Mouse (Mus musculus) intestine, embryonic 15.5 days (tissue): ENCODE results near the gene Pole4. TPM values are rescaled to one million over a fixed set of nuclear protein-coding genes. Genes with fewer than 3 reads are reported as not detected.

Source experiments
- ATAC-seq: fragments of 200-750 bp; cut with Nextera tagmentation; 2 replicates; pipeline ENCODE4 v1.8.0; 2017; ENCODE audit warnings: moderate TSS enrichment, moderate library complexity
- H3K27ac ChIP-seq: fragments of 300-500 bp; sonication (generic); 2 replicates; pipeline ENCODE4 v1.5.1; 2015; ENCODE audit warnings: mild to moderate bottlenecking, inconsistent platforms
- H3K27me3 ChIP-seq: fragments of 300-500 bp; sonication (generic); replicated peaks from 2 replicates; pipeline ENCODE4 v1.6.1; 2015; ENCODE audit warnings: inconsistent platforms
- H3K36me3 ChIP-seq: fragments of 300-500 bp; sonication (generic); 2 replicates; pipeline ENCODE4 v1.6.1; 2015; ENCODE audit warnings: inconsistent platforms
- H3K4me1 ChIP-seq: fragments of 300-500 bp; sonication (generic); replicated peaks from 2 replicates; pipeline ENCODE4 v1.6.1; 2015; ENCODE audit warnings: inconsistent platforms
- H3K4me2 ChIP-seq: fragments of 300-500 bp; sonication (generic); replicated peaks from 2 replicates; pipeline ENCODE4 v1.6.1; 2015; ENCODE audit warnings: mild to moderate bottlenecking, inconsistent platforms
- H3K4me3 ChIP-seq: fragments of 300-500 bp; sonication (generic); replicated peaks from 2 replicates; pipeline ENCODE4 v1.5.1; 2015; ENCODE audit warnings: inconsistent platforms
- H3K9ac ChIP-seq: fragments of 300-500 bp; sonication (generic); 2 replicates; pipeline ENCODE4 v1.6.1; 2015; ENCODE audit warnings: inconsistent platforms
- H3K9me3 ChIP-seq: fragments of 300-500 bp; sonication (generic); 2 replicates; pipeline ENCODE4 v1.6.1; 2016; ENCODE audit warnings: inconsistent platforms
- WGBS: fragments of 180-500 bp; shearing (Covaris S2); methylation state at CpG from one replicate; pipeline ENCODE4 v1.1.7; 2015; 5-methylcytosine and 5-hydroxymethylcytosine counted together
- polyA plus RNA-seq: library from polyadenylated mRNA; unstranded; fragments of >200 nt; fragmentation: Nextera tagmentation; extraction: Ambion mirVana; gene quantifications from 2 replicates; pipeline ENCODE4 v1.2.1, GENCODE M21; 2015

The Pole4 gene
- 96.4 and 101 TPM in 2 replicates for polyA plus RNA-seq

GRCm38 (mm10) chr6:82705221-82705620 is at the start of gene Pole4:
Pole4 (minus strand) TSS chr6:82705365.
- no peak within 1 kb of the TSS for H3K4me3 ChIP-seq
- 0 out of 2 replicates have a peak, but pooled peaks cover 4% of the 10 kb centered on the region for H3K4me1 ChIP-seq
- H3K27ac ChIP-seq = no peak within 1 kb of the TSS
- no peak within 1 kb of the TSS for H3K9ac ChIP-seq
- no peaks in the 10 kb centered on the region for H3K27me3 ChIP-seq
- no peaks in the 10 kb centered on the region for H3K9me3 ChIP-seq
- no peak within 1 kb of the TSS for H3K4me2 ChIP-seq
- ATAC-seq = no peak
- no peaks in the 10 kb centered on the region for H3K36me3 ChIP-seq
- WGBS = 69% methylated on average over 5 of the region's 5 CpGs

DNA sequence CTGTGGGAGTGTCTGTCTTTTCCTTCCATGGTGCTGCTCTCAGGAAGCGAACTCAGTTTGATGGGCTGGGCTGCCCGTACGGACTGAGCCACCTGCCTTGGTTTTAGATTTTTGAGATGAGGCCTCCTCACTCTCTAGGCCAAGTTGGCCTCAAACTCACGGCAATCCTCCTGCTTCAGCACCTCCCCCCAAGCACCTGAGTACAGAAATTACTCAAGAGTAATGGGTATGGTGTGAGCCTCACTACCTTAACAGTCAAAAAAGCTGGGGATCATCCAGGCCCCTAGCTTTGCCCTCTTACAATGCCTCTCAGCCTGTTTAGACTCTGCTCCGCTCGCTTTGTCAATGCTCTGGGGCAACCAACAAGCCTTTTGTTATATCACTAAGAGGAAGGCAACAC is 49.6 kb upstream of the Pole4 start:
- no peak overlapping the region for H3K4me2 ChIP-seq
- 89% methylated on average over 6 of the region's 6 CpGs for WGBS
- H3K36me3 ChIP-seq = peaks cover 13% of the 10 kb centered on the region; the same call in 1 of the 2 replicates
- no peak for ATAC-seq
- no peak overlapping the region for H3K27ac ChIP-seq
- H3K27me3 ChIP-seq = no peaks in the 10 kb centered on the region
- no peak overlapping the region for H3K4me3 ChIP-seq
- H3K4me1 ChIP-seq = peaks cover 10% of the 10 kb centered on the region; the same call in 1 of the 2 replicates
- no peaks in the 10 kb centered on the region for H3K9me3 ChIP-seq
- no peak overlapping the region for H3K9ac ChIP-seq

DNA sequence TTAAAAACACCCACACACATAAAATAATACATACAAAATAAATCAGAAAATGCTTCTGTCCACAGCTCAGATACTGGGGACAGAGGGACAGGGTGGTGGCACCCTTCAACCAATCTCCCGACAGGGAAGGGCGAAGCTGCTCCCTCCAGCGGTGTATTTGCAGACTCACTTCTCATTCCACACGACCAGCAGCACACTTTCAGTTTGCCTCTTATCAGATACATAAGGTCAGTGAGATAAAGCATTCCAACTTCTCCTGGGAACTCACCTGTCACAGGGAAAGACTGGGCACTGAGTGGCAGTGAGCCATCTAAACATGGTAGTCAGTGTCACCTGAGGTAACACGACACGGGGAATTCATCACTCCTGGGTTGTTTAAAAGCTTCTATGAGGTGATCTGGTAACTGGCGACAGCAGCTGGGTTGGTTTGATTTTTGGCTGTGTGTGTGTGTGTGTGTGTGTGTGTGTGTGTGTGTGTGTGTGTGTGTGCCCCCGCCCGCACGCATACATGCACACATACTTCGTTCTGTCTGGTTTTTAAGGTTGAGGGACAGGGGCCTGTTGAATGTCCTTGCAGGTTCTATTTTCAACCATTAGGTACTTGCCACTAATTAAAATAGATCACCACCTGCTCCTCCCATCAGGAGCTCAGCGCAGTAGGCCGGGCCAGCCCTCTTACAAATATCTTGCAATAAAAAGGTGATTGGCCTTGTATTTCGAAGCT is 48.6 kb upstream of the Pole4 start:
- 66% methylated on average over 14 of the region's 14 CpGs for WGBS
- no peak overlapping the region for H3K4me3 ChIP-seq
- no peak overlapping the region for H3K27ac ChIP-seq
- no peak overlapping the region for H3K4me2 ChIP-seq
- peak; percentile 43 for ATAC-seq
- H3K27me3 ChIP-seq = no peaks in the 10 kb centered on the region
- H3K9ac ChIP-seq = no peak overlapping the region
- H3K9me3 ChIP-seq = no peaks in the 10 kb centered on the region
- H3K4me1 ChIP-seq = peaks cover 10% of the 10 kb centered on the region; the same call in 1 of the 2 replicates
- peaks cover 13% of the 10 kb centered on the region for H3K36me3 ChIP-seq

DNA sequence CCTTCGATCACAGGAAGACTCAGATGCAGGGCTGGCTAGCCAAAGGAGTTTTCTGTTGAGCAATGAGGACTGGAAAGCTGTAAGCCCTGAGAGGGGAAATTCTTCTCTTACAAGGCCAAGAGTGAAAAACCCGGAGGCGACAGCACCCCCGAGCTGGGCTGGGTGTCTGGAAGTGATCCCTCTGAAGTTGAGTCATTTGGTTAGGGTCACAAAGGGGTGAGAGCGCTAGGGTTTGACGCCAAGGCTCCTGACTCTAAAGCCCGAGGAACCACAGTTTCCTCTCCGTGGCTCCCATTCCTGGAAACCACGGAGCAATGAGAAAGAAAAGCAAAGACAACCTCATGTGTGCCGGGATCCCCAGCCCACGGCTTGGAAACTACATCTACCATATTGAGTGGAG is 47.9 kb upstream of the Pole4 start:
- no peak overlapping the region for H3K4me2 ChIP-seq
- no peak for ATAC-seq
- no peaks in the 10 kb centered on the region for H3K9me3 ChIP-seq
- H3K4me1 ChIP-seq = peaks cover 10% of the 10 kb centered on the region; the same call in 1 of the 2 replicates
- H3K9ac ChIP-seq = no peak overlapping the region
- WGBS = 54% methylated on average over 11 of the region's 11 CpGs
- H3K27ac ChIP-seq = no peak overlapping the region
- H3K27me3 ChIP-seq = no peaks in the 10 kb centered on the region
- peaks cover 12% of the 10 kb centered on the region for H3K36me3 ChIP-seq
- H3K4me3 ChIP-seq = no peak overlapping the region

DNA sequence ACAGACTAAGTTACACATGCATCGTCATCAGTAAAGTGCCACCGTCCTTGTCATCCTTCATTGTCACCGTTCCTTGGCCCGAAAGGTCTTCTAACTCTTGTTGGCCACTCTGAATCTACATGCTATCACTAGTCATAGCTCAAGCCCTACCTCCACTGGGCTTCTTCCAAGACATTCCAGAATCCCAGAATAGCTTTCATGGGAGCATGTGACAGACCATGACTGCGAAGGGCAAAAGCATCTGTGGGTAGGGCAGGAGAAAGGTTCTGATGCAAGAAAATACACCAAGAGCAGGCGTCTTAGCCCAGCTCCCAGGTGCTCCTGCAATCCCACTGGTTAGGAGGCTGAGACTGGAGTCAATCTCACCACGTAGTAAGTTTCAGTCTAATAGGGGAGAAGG is 46.6 kb upstream of the Pole4 start:
- Histone ChIP-seq H3K27ac (no peak overlapping the region), H3K9me3 (no peaks in the 10 kb centered on the region), H3K4me2 (no peak overlapping the region), H3K27me3 (no peaks in the 10 kb centered on the region), H3K4me3 (no peak overlapping the region), H3K9ac (no peak overlapping the region), H3K36me3 (peaks cover 12% of the 10 kb centered on the region), H3K4me1 (peaks cover 14% of the 10 kb centered on the region)
- 91% methylated on average over 7 of the region's 7 CpGs for WGBS
- ATAC-seq = no peak

GRCm38 (mm10) chr6:82751031-82751430 is 45.9 kb upstream of the Pole4 start:
- no peak for ATAC-seq
- H3K27me3 ChIP-seq = no peaks in the 10 kb centered on the region
- H3K9ac ChIP-seq = no peak overlapping the region
- 84% methylated on average over 11 of the region's 11 CpGs for WGBS
- H3K4me1 ChIP-seq = peaks cover 18% of the 10 kb centered on the region
- H3K9me3 ChIP-seq = no peaks in the 10 kb centered on the region
- peaks cover 12% of the 10 kb centered on the region for H3K36me3 ChIP-seq
- no peak overlapping the region for H3K4me2 ChIP-seq
- no peak overlapping the region for H3K27ac ChIP-seq
- no peak overlapping the region for H3K4me3 ChIP-seq

DNA sequence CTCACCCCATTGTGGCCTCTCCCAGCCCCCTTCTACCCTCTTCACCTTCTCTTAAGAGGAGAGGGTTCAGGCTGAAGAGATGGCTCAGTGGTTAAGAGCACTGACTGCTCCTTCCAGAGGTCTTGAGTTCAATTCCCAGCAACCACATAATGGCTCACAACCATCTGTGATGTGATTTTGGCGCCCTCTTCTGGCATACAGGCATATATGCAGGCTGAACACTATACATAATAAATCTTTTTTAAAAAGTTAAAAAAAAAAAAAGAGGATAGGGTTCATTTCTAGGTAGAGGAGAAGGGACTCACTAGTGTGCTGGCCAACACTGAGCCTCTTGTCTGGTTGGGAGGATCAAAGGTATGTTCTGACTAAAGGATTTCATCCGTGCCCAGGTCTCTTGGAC is 44.9 kb upstream of the Pole4 start:
- no peak overlapping the region for H3K27ac ChIP-seq

GRCm38 (mm10) chr6:82748106-82748672 is 43.0 kb upstream of the Pole4 start:
- Histone ChIP-seq H3K27ac (no peak overlapping the region), H3K9ac (no peak overlapping the region), H3K4me2 (no peak overlapping the region), H3K4me1 (peaks cover 15% of the 10 kb centered on the region), H3K36me3 (peaks cover 12% of the 10 kb centered on the region), H3K27me3 (no peaks in the 10 kb centered on the region), H3K9me3 (no peaks in the 10 kb centered on the region), H3K4me3 (no peak overlapping the region)
- 89% methylated on average over 9 of the region's 9 CpGs for WGBS
- ATAC-seq = no peak

More for the DNA sequence above, 44.9 kb upstream of the Pole4 start:
- Histone ChIP-seq H3K27me3 (no peaks in the 10 kb centered on the region), H3K36me3 (peaks cover 12% of the 10 kb centered on the region), H3K4me1 (peaks cover 17% of the 10 kb centered on the region), H3K9me3 (no peaks in the 10 kb centered on the region), H3K9ac (no peak overlapping the region), H3K4me2 (no peak overlapping the region), H3K4me3 (no peak overlapping the region)
- 61% methylated on average over 2 of the region's 2 CpGs for WGBS
- no peak for ATAC-seq

- Histone ChIP-seq H3K27ac (no peak overlapping the region), H3K4me3 (no peak overlapping the region), H3K9me3 (no peaks in the 10 kb centered on the region), H3K4me2 (no peak overlapping the region), H3K36me3 (peaks cover 20% of the 10 kb centered on the region), H3K9ac (no peak overlapping the region), H3K27me3 (no peaks in the 10 kb centered on the region), H3K4me1 (peaks cover 12% of the 10 kb centered on the region)
- ATAC-seq = peak; percentile 78
- 40% methylated on average over 5 of the region's 5 CpGs for WGBS
These were observed 41.9 kb upstream of the Pole4 start for GRCm38 (mm10) chr6:82747085-82747484.

GRCm38 (mm10) chr6:82744553-82744952 is 39.4 kb upstream of the Pole4 start:
- H3K4me2 ChIP-seq = no peak overlapping the region
- no peak for ATAC-seq
- no peak overlapping the region for H3K4me3 ChIP-seq
- H3K36me3 ChIP-seq = peaks cover 14% of the 10 kb centered on the region
- no peaks in the 10 kb centered on the region for H3K9me3 ChIP-seq
- 94% methylated on average over 9 of the region's 9 CpGs for WGBS
- no peak overlapping the region for H3K27ac ChIP-seq
- H3K27me3 ChIP-seq = no peaks in the 10 kb centered on the region
- peaks cover 12% of the 10 kb centered on the region for H3K4me1 ChIP-seq
- H3K9ac ChIP-seq = no peak overlapping the region

DNA sequence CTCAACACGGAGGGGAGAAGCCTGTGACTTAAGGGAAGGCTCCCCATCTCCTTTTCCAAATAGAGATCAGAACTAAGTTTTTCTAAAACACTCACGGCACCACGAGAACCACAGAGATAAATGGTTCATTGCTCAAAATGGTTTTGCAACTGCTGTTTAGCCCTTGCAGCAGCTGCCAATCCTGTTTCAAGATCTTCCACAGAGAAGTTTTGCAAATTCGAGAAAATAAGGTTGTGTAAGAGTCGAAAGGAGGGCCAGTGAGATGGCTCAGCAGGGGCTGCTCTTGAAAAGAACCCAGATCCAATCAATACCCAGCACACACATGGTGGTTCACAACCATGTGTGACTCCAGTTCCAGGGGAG is 36.3 kb upstream of the Pole4 start:
- Histone ChIP-seq H3K36me3 (peaks cover 21% of the 10 kb centered on the region; the same call in 1 of the 2 replicates), H3K4me1 (peaks cover 5% of the 10 kb centered on the region), H3K4me2 (no peak overlapping the region), H3K9me3 (no peaks in the 10 kb centered on the region), H3K4me3 (no peak overlapping the region), H3K27me3 (no peaks in the 10 kb centered on the region), H3K9ac (no peak overlapping the region), H3K27ac (no peak overlapping the region)
- WGBS = 73% methylated on average over 5 of the region's 5 CpGs
- ATAC-seq = no peak

- no peaks in the 10 kb centered on the region for H3K9me3 ChIP-seq
- WGBS = 75% methylated on average over 8 of the region's 8 CpGs
- no peak overlapping the region for H3K4me2 ChIP-seq
- peaks cover 21% of the 10 kb centered on the region; the same call in 1 of the 2 replicates for H3K36me3 ChIP-seq
- ATAC-seq = 0 out of 2 replicates have a peak, but pooled peaks have one; percentile 8
- 0 out of 2 replicates have a peak, but pooled peaks cover under 1% of the 10 kb centered on the region for H3K4me1 ChIP-seq
- no peak overlapping the region for H3K4me3 ChIP-seq
- no peaks in the 10 kb centered on the region for H3K27me3 ChIP-seq
- H3K9ac ChIP-seq = no peak overlapping the region
- H3K27ac ChIP-seq = no peak overlapping the region
These were observed 35.8 kb upstream of the Pole4 start for GRCm38 (mm10) chr6:82740868-82741517.
